ENCODE assay signal across 8 mouse cellular contexts in the genomic region with DNA sequence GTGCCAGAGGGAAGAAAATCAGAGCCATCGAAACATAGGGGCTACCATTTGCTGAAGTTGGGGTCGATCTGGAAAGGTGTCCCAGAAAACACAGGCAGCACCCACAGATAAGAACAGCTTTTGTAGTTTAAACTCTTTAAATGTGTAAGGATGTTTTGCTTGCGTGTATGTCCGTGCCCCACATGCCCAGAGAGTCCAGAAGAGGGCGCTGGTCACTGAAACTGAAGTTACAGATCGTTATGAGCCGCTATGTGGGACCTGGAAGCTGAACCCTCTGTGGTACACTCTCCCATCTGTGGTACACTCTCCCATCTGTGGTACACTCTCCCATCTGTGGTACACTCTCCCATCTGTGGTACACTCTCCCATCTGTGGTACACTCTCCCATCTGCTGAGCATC. TPM values are rescaled to one million over a fixed set of nuclear protein-coding genes. Genes with fewer than 3 reads are reported as not detected.
DNase-seq lines count a peak whose midpoint lies in the region; ATAC-seq lines count a peak whose summit lies in the region.

No protein-coding gene starts in this region.

- intact Hi-C loops in gastrocnemius, postnatal 14 days (cut with DNase I; ENCODE audit: low total_unique reads) = no loop called here

- peaks cover 11% of the 10 kb centered on the region for H3K4me1 ChIP-seq in neural tube, embryonic 14.5 days (ENCODE audit: control insufficient read depth, insufficient read depth, low read length)

- H3K36me3 ChIP-seq in neural tube, embryonic 14.5 days (ENCODE audit: control insufficient read depth, insufficient read depth, low read length) = no peaks in the 10 kb centered on the region

- H3K27ac ChIP-seq in neural tube, embryonic 14.5 days (ENCODE audit: low read depth, low read length) = peak overlapping the region; percentile 88

- H3K4me3 ChIP-seq in neural tube, embryonic 14.5 days (ENCODE audit: low read depth, low read length) = peak overlapping the region; percentile 58

- H3K27me3 ChIP-seq in neural tube, embryonic 14.5 days (ENCODE audit: control insufficient read depth, insufficient read depth, low read length) = no peaks in the 10 kb centered on the region

- peak; percentile 67 for DNase-seq in urinary bladder, postnatal 14 days (ENCODE audit: low spot score)
- no peak for DNase-seq in urinary bladder, postnatal 25 days (ENCODE audit: low spot score)
- DNase-seq in cerebellum, postnatal 14 days = peak; percentile 75 to 84
- DNase-seq in gastrocnemius, postnatal 14 days = peak; percentile 67
- peak; percentile 72 for DNase-seq in kidney, adult 18-20 months
- peak; percentile 64 to 75 for DNase-seq in lung, adult 18-20 months

- WGBS in neural tube, embryonic 14.5 days = 16% methylated on average over 7 of the region's 7 CpGs

- ATAC-seq in neural tube, embryonic 14.5 days (ENCODE audit: low read depth) = peak; percentile 68
- ATAC-seq in activated CD4-positive, CD25-positive, alpha-beta regulatory T cell, adult 4 months = no peak

- H3K9ac ChIP-seq in neural tube, embryonic 14.5 days (replicated peaks; ENCODE audit: low read depth, low read length) = peak overlapping the region; percentile 66

- no peaks in the 10 kb centered on the region for H3K9me3 ChIP-seq in neural tube, embryonic 14.5 days (ENCODE audit: control insufficient read depth, low read length)

- peak overlapping the region; percentile 90 for H3K4me2 ChIP-seq in neural tube, embryonic 14.5 days (ENCODE audit: low read depth, low read length)

RNA-seq across cellular contexts. Expression of a gene that starts 4.8 kb away (rescaled TPM):
- total RNA-seq in gastrocnemius, postnatal 14 days (2021) = under 1 TPM; 0.58 to 0.70 TPM
- not detected in 2 replicates for polyA plus RNA-seq in neural tube, embryonic 14.5 days (2014; fragmentation: Nextera tagmentation; extraction: Ambion mirVana)
- polyA plus RNA-seq in activated CD4-positive, CD25-positive, alpha-beta regulatory T cell, adult 4 months (2017; shearing (Covaris generic)) = not detected

RNA-seq across cellular contexts. Expression of a gene that starts 17.6 kb away (rescaled TPM):
- 100 to 1,000 TPM; 550 to 558 TPM for total RNA-seq in gastrocnemius, postnatal 14 days (2021)
- polyA plus RNA-seq in neural tube, embryonic 14.5 days (2014; fragmentation: Nextera tagmentation; extraction: Ambion mirVana) = 208 and 254 TPM in 2 replicates
- 10 to 100 TPM; 50.3 to 53.6 TPM for polyA plus RNA-seq in activated CD4-positive, CD25-positive, alpha-beta regulatory T cell, adult 4 months (2017; shearing (Covaris generic))

RNA-seq across cellular contexts. Expression of a gene that starts 17.8 kb away (rescaled TPM):
- total RNA-seq in gastrocnemius, postnatal 14 days (2021) = 10 to 100 TPM; 45.1 to 48.4 TPM
- polyA plus RNA-seq in neural tube, embryonic 14.5 days (2014; fragmentation: Nextera tagmentation; extraction: Ambion mirVana) = 57.0 and 67.2 TPM in 2 replicates
- 10 to 100 TPM; 17.6 to 18.6 TPM for polyA plus RNA-seq in activated CD4-positive, CD25-positive, alpha-beta regulatory T cell, adult 4 months (2017; shearing (Covaris generic))

RNA-seq across cellular contexts. Expression of a gene that starts 18.6 kb away (rescaled TPM):
- 10 to 100 TPM; 28.0 to 39.0 TPM for total RNA-seq in gastrocnemius, postnatal 14 days (2021)
- polyA plus RNA-seq in neural tube, embryonic 14.5 days (2014; fragmentation: Nextera tagmentation; extraction: Ambion mirVana) = 55.6 and 69.2 TPM in 2 replicates
- polyA plus RNA-seq in activated CD4-positive, CD25-positive, alpha-beta regulatory T cell, adult 4 months (2017; shearing (Covaris generic)) = 10 to 100 TPM; 16.7 to 34.3 TPM

RNA-seq across cellular contexts. Expression of a gene that starts 40.2 kb away (rescaled TPM):
- total RNA-seq in gastrocnemius, postnatal 14 days (2021) = 100 to 1,000 TPM; 123 to 126 TPM
- 274 and 327 TPM in 2 replicates for polyA plus RNA-seq in neural tube, embryonic 14.5 days (2014; fragmentation: Nextera tagmentation; extraction: Ambion mirVana)
- polyA plus RNA-seq in activated CD4-positive, CD25-positive, alpha-beta regulatory T cell, adult 4 months (2017; shearing (Covaris generic)) = 100 to 1,000 TPM; 291 to 328 TPM
